9 mouse cellular contexts compared by ENCODE assay signal in the genomic region with DNA sequence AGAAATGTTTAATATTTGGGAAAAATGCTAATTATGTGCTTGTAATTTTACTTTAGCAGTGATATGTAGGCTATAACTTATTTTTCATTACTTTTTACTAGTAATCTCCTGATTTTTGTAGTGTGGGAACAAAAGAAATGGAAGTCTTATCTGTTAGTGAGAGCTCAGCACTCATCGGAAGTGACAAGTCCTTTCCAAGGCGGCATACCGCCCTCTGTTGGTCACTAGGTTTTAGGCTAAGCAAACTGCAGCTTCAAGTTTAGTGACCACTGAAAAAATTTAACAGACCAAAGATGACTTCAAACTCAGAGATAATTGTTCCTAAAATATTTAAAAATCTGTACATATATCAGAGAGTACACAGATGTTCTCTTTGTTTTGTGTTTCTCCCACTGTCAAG.
DNase-seq lines count a peak whose midpoint lies in the region; ATAC-seq and TF ChIP-seq lines count a peak whose summit lies in the region.
"Had no signal": no experiment of that assay in that cellular context is flagged by ENCODE, and none has a peak within 500 bp of the region (broad histone marks: within the 10 kb centered on the region; RNA-seq: fewer than 3 reads in every experiment).

No protein-coding gene starts in this region.

- H3K4me3 ChIP-seq in CH12.LX (replicated peaks in 1 of 3; ENCODE audit: low read depth in 2 of 3, low read length in 2 of 3, poor library complexity in 1 of 3): no peak overlapping the region
- no peak overlapping the region for H3K4me3 ChIP-seq in heart, postnatal 0 days (ENCODE audit: low read depth, low read length)
- H3K4me3 ChIP-seq: myocyte had no signal

- no peaks in the 10 kb centered on the region for H3K36me3 ChIP-seq in CH12.LX (replicated peaks in 1 of 2; ENCODE audit: control insufficient read depth in 1 of 2, insufficient read depth in 1 of 2, low read length in 1 of 2)
- H3K36me3 ChIP-seq in heart, postnatal 0 days (replicated peaks; ENCODE audit: control insufficient read depth, insufficient read depth, low read length): no peaks in the 10 kb centered on the region

- TF ChIP-seq EP300 in CH12.LX (IDR thresholded peaks at IDR 0.05; ENCODE audit: low read length): no peak
- TF ChIP-seq EP300 in heart, postnatal 0 days (IDR thresholded peaks at IDR 0.05; ENCODE audit: low read depth): no peak

- 3% methylated on average over 3 of the region's 3 CpGs for WGBS in heart, postnatal 0 days

- no peak overlapping the region for H3K4me2 ChIP-seq in CH12.LX (ENCODE audit: insufficient read depth, low read depth, poor library complexity, severe bottlenecking)
- H3K4me2 ChIP-seq in heart, postnatal 0 days (ENCODE audit: low read depth, low read length): no peak overlapping the region

- DNase-seq in CH12.LX (ENCODE audit: extremely low read depth) (peak; percentile 58), Patski (ENCODE audit: low read depth, low spot score) (no peak)
- DNase-seq in embryo, embryonic 10.5 days (ENCODE audit: low spot score): peak; percentile 89
- DNase-seq in heart, postnatal 0 days (ENCODE audit: low spot score): peak; percentile 55
- peak; percentile 23 to 71 for DNase-seq in layer of hippocampus, adult 8-10 months (ENCODE audit: low spot score in 2 of 2)
- peak; percentile 85 for DNase-seq in lung, postnatal 36 days
- peak; percentile 44 for DNase-seq in skeletal muscle tissue, adult 2 months (ENCODE audit: low read depth, low spot score)
- no peak for DNase-seq in T-cell, adult 2 months (ENCODE audit: low spot score)

- peak; percentile 50 to 71; a peak in 3 of 4 replicates for TF ChIP-seq CTCF in CH12.LX (conservative IDR thresholded peaks at IDR 0.05 in 1 of 2, IDR thresholded peaks at IDR 0.05 in 1 of 2; ENCODE audit: low read depth in 2 of 2, low read length in 2 of 2)
- TF ChIP-seq CTCF in Patski (IDR thresholded peaks at IDR 0.05): peak; percentile 58
- TF ChIP-seq CTCF in heart, postnatal 0 days (IDR thresholded peaks at IDR 0.05; ENCODE audit: low read depth): peak; percentile 84

- no peak overlapping the region for H3K9ac ChIP-seq in CH12.LX (ENCODE audit: insufficient read depth, low read depth)
- no peak overlapping the region for H3K9ac ChIP-seq in heart, postnatal 0 days (replicated peaks; ENCODE audit: low read depth, low read length)

- TF ChIP-seq RAD21 in CH12.LX (IDR thresholded peaks at IDR 0.05; ENCODE audit: low read depth, low read length): peak; percentile 80

- in situ Hi-C loops in CH12.LX (cut with MboI; ENCODE audit: low pct_ligation_motif_present, low pct_unique_long_range_greater_than_20kb, low sequenced_read_pairs) (loop anchor here (25.0 kb wide), 2 partner anchors 110 to 985 kb away; no protein-coding TSS in a partner anchor), Patski (cut with MboI; ENCODE audit: low pct_unique_long_range_greater_than_20kb) (no loop called here)

- TF ChIP-seq POLR2A in CH12.LX (IDR thresholded peaks at IDR 0.05; ENCODE audit: low read depth, low read length): no peak

- dilution Hi-C loops in CH12.LX (cut with MboI; ENCODE audit: extremely low pct_ligation_motif_present, extremely low pct_unique_long_range_greater_than_20kb, low sequenced_read_pairs): no loop called here

- H3K27me3 ChIP-seq in CH12.LX (replicated peaks) (no peaks in the 10 kb centered on the region), Patski (no peaks in the 10 kb centered on the region)
- no peaks in the 10 kb centered on the region for H3K27me3 ChIP-seq in heart, postnatal 0 days (ENCODE audit: control insufficient read depth, insufficient read depth, low read length)

- no peaks in the 10 kb centered on the region for H3K4me1 ChIP-seq in CH12.LX (ENCODE audit: control insufficient read depth in 1 of 2, insufficient read depth in 2 of 2)
- no peaks in the 10 kb centered on the region for H3K4me1 ChIP-seq in heart, postnatal 0 days (ENCODE audit: control insufficient read depth, insufficient read depth)

- no peak overlapping the region for H3K27ac ChIP-seq in CH12.LX (ENCODE audit: insufficient read depth, low read depth)
- H3K27ac ChIP-seq in heart, postnatal 0 days (ENCODE audit: low read depth): no peak overlapping the region

- no peak for ATAC-seq in Patski
- ATAC-seq in heart, postnatal 0 days (ENCODE audit: insufficient read depth, low read depth): no peak

- H3K9me3 ChIP-seq in CH12.LX (replicated peaks; ENCODE audit: low read length): peaks cover 7% of the 10 kb centered on the region
- no peaks in the 10 kb centered on the region for H3K9me3 ChIP-seq in heart, postnatal 0 days (replicated peaks; ENCODE audit: control insufficient read depth, low read length)

- H3K79me2 ChIP-seq in CH12.LX (replicated peaks; ENCODE audit: control insufficient read depth, extremely low read depth, insufficient read depth, poor library complexity, severe bottlenecking): no peaks in the 10 kb centered on the region

- POLR2A ChIA-PET in Patski (lab: Charles Lee): interaction anchor here (0.7 kb wide), 1 partner anchor 918 kb away, joined by 3 read pairs; no protein-coding TSS in a partner anchor

- CTCF ChIA-PET in Patski (lab: Charles Lee): no interaction called here

TF ChIP-seq in CH12.LX, 34 proteins besides CTCF, POLR2A, EP300 and RAD21:
- TF ChIP-seq USF1 (IDR thresholded peaks at IDR 0.05; ENCODE audit: low read depth, low read length) (no peak), SMC3 (IDR thresholded peaks at IDR 0.05; ENCODE audit: low read depth, low read length) (peak; percentile 70)

Comparison
In these comparisons a context has a peak if more than half of its experiments do, and no peak if none do; other contexts are left out.
1. DNase-seq: peak in CH12.LX (single experiment), embryo, embryonic 10.5 days (single experiment), heart, postnatal 0 days (single experiment), layer of hippocampus, adult 8-10 months (2 of 2), lung, postnatal 36 days (single experiment) and skeletal muscle tissue, adult 2 months (single experiment); none in Patski (single experiment) and T-cell, adult 2 months (single experiment).
2. Peak in every context shown above with its lines, with median percentiles within 50 percentile points of each other: CTCF ChIP-seq.